25 mouse cellular contexts compared by ENCODE assay signal in the genomic region with DNA sequence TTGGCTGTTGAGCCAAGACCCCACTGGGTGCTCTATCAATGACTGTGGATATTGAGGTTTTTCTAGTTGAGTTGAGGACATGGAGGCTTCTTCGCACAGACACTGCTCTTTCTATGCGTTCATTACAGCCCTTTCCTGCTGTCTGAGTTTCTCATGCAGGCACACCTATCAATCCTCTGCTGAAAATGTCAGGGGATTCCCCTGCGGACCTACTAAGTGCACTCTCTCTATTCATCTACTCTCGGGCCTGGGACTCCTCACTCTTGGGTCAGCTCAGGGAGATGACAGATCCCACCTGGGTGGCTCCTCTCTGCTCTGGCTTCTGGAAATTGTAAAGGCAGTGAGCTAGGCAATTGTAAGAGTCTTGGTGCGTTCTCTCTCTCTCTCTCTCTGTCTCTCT.
"Had no signal": no experiment of that assay in that cellular context is flagged by ENCODE, and none has a peak within 500 bp of the region (broad histone marks: within the 10 kb centered on the region; RNA-seq: fewer than 3 reads in every experiment).

No protein-coding gene starts in this region.

- H3K9ac ChIP-seq: heart, embryonic 13.5 days; heart, embryonic 15.5 days; hindbrain, embryonic 12.5 days; hindbrain, embryonic 14.5 days; limb, embryonic 12.5 days; liver, embryonic 13.5 days; liver, embryonic 15.5 days; liver, postnatal 0 days had no signal

- H3K4me3 ChIP-seq: heart, adult 2 months; heart, embryonic 13.5 days; heart, embryonic 15.5 days; hindbrain, embryonic 10.5 days; hindbrain, embryonic 12.5 days; layer of hippocampus, adult 2 months; left cerebral cortex, adult 2 months; limb, embryonic 10.5 days; limb, embryonic 12.5 days; liver, embryonic 13.5 days; liver, embryonic 15.5 days had no signal

- H3K36me3 ChIP-seq: heart, embryonic 13.5 days; heart, embryonic 15.5 days; hindbrain, embryonic 10.5 days; hindbrain, embryonic 12.5 days; limb, embryonic 10.5 days; limb, embryonic 12.5 days; liver, embryonic 13.5 days; liver, embryonic 15.5 days had no signal

- H3K27me3 ChIP-seq: heart, embryonic 13.5 days; heart, embryonic 15.5 days; hindbrain, embryonic 12.5 days; limb, embryonic 12.5 days; liver, embryonic 13.5 days; liver, embryonic 15.5 days had no signal

- ATAC-seq: hindbrain, embryonic 16.5 days; inflammation-experienced regulatory T-cells, adult 6 months; intestine, postnatal 0 days; liver, postnatal 0 days had no signal

- H3K4me2 ChIP-seq: heart, embryonic 11.5 days; heart, embryonic 13.5 days; heart, embryonic 15.5 days; hindbrain, embryonic 12.5 days; hindbrain, embryonic 14.5 days; limb, embryonic 12.5 days; liver, embryonic 11.5 days; liver, embryonic 13.5 days; liver, embryonic 15.5 days had no signal

- H3K27ac ChIP-seq: heart, adult 2 months; heart, embryonic 13.5 days; heart, embryonic 15.5 days; hindbrain, embryonic 10.5 days; hindbrain, embryonic 12.5 days; hindbrain, embryonic 14.5 days; layer of hippocampus, adult 2 months; left cerebral cortex, adult 2 months; limb, embryonic 10.5 days; limb, embryonic 12.5 days; liver, embryonic 13.5 days; liver, embryonic 15.5 days had no signal

- DNase-seq: gastrocnemius, postnatal 25 days; heart, adult 2 months; heart, postnatal 10 days; heart, postnatal 4 days; kidney, adult 18-20 months; kidney, postnatal 10 days; kidney, postnatal 4 days; liver; liver, embryonic 13.5 days; liver, postnatal 0 days had no signal

- H3K9me3 ChIP-seq: heart, embryonic 13.5 days; heart, embryonic 15.5 days; hindbrain, embryonic 10.5 days; hindbrain, embryonic 12.5 days; limb, embryonic 10.5 days; limb, embryonic 12.5 days; liver, embryonic 13.5 days; liver, embryonic 15.5 days had no signal

- H3K4me1 ChIP-seq: hindbrain, embryonic 10.5 days; hindbrain, embryonic 12.5 days; liver, embryonic 13.5 days; liver, embryonic 15.5 days had no signal
